Mouse (Mus musculus) layer of hippocampus, adult 2 months (tissue): ENCODE measurements around the gene Gm19684. TPM values are rescaled to one million over a fixed set of nuclear protein-coding genes. Genes with fewer than 3 reads are reported as not detected.
"Not testable (repeated sequence)": the region's sequence is repeated elsewhere in the genome, so short reads cannot be mapped to it uniquely, and the experiment has no call there.

Source experiments
- DNase-seq, 2 experiments: peaks; one replicate each; pipeline ENCODE4 v3.0.0; 2022; ENCODE audit warnings: low spot score in 2 of 2
- H3K27ac ChIP-seq: fragments of 200-600 bp; 2 replicates; pipeline ENCODE4 v1.8.1; 2022
- H3K4me3 ChIP-seq: fragments of 200-600 bp; 2 replicates; pipeline ENCODE4 v1.8.1; 2022; ENCODE audit warnings: mild to moderate bottlenecking
- CTCF ChIP-seq: fragments of 200-600 bp; conservative IDR thresholded peaks from 2 replicates; pipeline ENCODE4 v1.8.1; 2022; ENCODE audit warnings: antibody characterized with exemption, mild to moderate bottlenecking, moderate library complexity
- total RNA-seq, 2 experiments: library from RNA; stranded (reverse); gene quantifications; 2 replicates each; pipeline ENCODE4 v1.2.3; 2021

Gene Gm19684
- total RNA-seq, 2 experiments from 2014 or later, result 0.29 TPM; not detected in 1

- Histone ChIP-seq H3K27ac (no peak overlapping the region), H3K4me3 (no peak overlapping the region)
- DNase-seq, result no peak
- TF ChIP-seq CTCF, result no peak
Measured at GRCm38 (mm10) chr17:36154271-36155149, 33.0 kb downstream of the Gm19684 start.

- H3K4me3 ChIP-seq, DNase-seq, H3K27ac ChIP-seq: not testable (repeated sequence)
Measured at GRCm38 (mm10) chr17:36157782-36158181, 36.3 kb downstream of the Gm19684 start.

- not testable (repeated sequence) for H3K27ac ChIP-seq, H3K4me3 ChIP-seq, DNase-seq
Measured at GRCm38 (mm10) chr17:36158264-36158663, 36.8 kb downstream of the Gm19684 start.

GRCm38 (mm10) chr17:36161129-36162051 lies 39.9 kb downstream of the Gm19684 start:
- no peak overlapping the region for H3K27ac ChIP-seq
- no peak overlapping the region for H3K4me3 ChIP-seq
- DNase-seq, result no peak
- no peak for TF ChIP-seq CTCF

GRCm38 (mm10) chr17:36166901-36167300 lies 45.4 kb downstream of the Gm19684 start:
- H3K27ac ChIP-seq, H3K4me3 ChIP-seq, DNase-seq: not testable (repeated sequence)

- TF ChIP-seq CTCF, result no peak
- Histone ChIP-seq H3K27ac (no peak overlapping the region), H3K4me3 (no peak overlapping the region; the same call in 1 of the 2 replicates)
- no peak for DNase-seq
Measured at GRCm38 (mm10) chr17:36167306-36168038, 46.0 kb downstream of the Gm19684 start.

GRCm38 (mm10) chr17:36168039-36168652 lies 46.7 kb downstream of the Gm19684 start, which contains the start of gene Gm8909:
Gene Gm8909, minus strand, starts transcription at chr17:36168537.
- H3K4me3 ChIP-seq, result no peak within 1 kb of the TSS; the same call in 1 of the 2 replicates
- DNase-seq, result no peak
- H3K27ac ChIP-seq, result no peak within 1 kb of the TSS
- TF ChIP-seq CTCF, result no peak

GRCm38 (mm10) chr17:36169094-36169493 lies 47.6 kb downstream of the Gm19684 start:
- H3K4me3 ChIP-seq, H3K27ac ChIP-seq, DNase-seq: not testable (repeated sequence)

GRCm38 (mm10) chr17:36169753-36170152 lies 48.3 kb downstream of the Gm19684 start:
- no peak for TF ChIP-seq CTCF
- Histone ChIP-seq H3K4me3 (no peak overlapping the region), H3K27ac (no peak overlapping the region)
- no peak for DNase-seq

- no peak overlapping the region for H3K4me3 ChIP-seq
- H3K27ac ChIP-seq, result no peak overlapping the region
- TF ChIP-seq CTCF, result no peak
- no peak for DNase-seq
Measured at GRCm38 (mm10) chr17:36170287-36170814, 48.9 kb downstream of the Gm19684 start.

GRCm38 (mm10) chr17:36176132-36176531 lies 54.7 kb downstream of the Gm19684 start:
- H3K27ac ChIP-seq, H3K4me3 ChIP-seq, DNase-seq: not testable (repeated sequence)

- H3K27ac ChIP-seq, H3K4me3 ChIP-seq, DNase-seq: not testable (repeated sequence)
Measured at GRCm38 (mm10) chr17:36178938-36179337, 57.5 kb downstream of the Gm19684 start.

Other genes with a start within 250 kb of the Gm19684 start
- gene Dhx16, start 241.9 kb upstream of the Gm19684 start, total RNA-seq, result 10 to 100 TPM; 28.1 to 31.3 TPM
- 10 to 100 TPM; 53.4 to 62.4 TPM for gene 2310061I04Rik, start 224.2 kb upstream of the Gm19684 start, total RNA-seq
- gene Atat1, start 211.6 kb upstream of the Gm19684 start, total RNA-seq, result 10 to 100 TPM; 58.7 to 64.8 TPM
- 10 to 100 TPM; 36.3 to 43.0 TPM for gene Mrps18b, start 205.3 kb upstream of the Gm19684 start, total RNA-seq
- gene Ppp1r10, start 205.2 kb upstream of the Gm19684 start, total RNA-seq, result 10 to 100 TPM; 83.2 to 83.8 TPM
- gene Abcf1, start 151.9 kb upstream of the Gm19684 start, total RNA-seq, result 10 to 100 TPM; 69.9 to 77.3 TPM
- 100 to 1,000 TPM; 140 to 147 TPM for gene Gnl1, start 141.8 kb upstream of the Gm19684 start, total RNA-seq
- gene Prr3, start 141.4 kb upstream of the Gm19684 start, total RNA-seq, result 10 to 100 TPM; 45.8 to 50.7 TPM
- 1 to 10 TPM; 1.7 to 2.4 TPM for gene H2-T24, start 101.1 kb upstream of the Gm19684 start, total RNA-seq
- 1 to 10 TPM; 5.2 to 6.0 TPM for gene H2-T23, start 88.8 kb upstream of the Gm19684 start, total RNA-seq
- 10 to 100 TPM in 1 of 2 experiments, 1 to 10 TPM in 1; 9.1 to 10.3 TPM for gene H2-T22, start 78.9 kb upstream of the Gm19684 start, total RNA-seq
- gene Gm6034, start 78.7 kb upstream of the Gm19684 start, total RNA-seq, result not detected
- 1 to 10 TPM; 1.6 to 1.7 TPM for gene Gm11127, start 63.3 kb upstream of the Gm19684 start, total RNA-seq
- not detected for gene Gm7030, start 7.7 kb downstream of the Gm19684 start, total RNA-seq
- gene Gm8909, start 46.9 kb downstream of the Gm19684 start, total RNA-seq, result not detected
- gene H2-T3, start 68.6 kb downstream of the Gm19684 start, total RNA-seq, result not detected
- 10 to 100 TPM; 43.6 to 44.1 TPM for gene Rpp21, start 136.4 kb downstream of the Gm19684 start, total RNA-seq
- 10 to 100 TPM; 23.6 to 25.3 TPM for gene Trim39, start 150.6 kb downstream of the Gm19684 start, total RNA-seq
- gene H2-M10.2, start 164.8 kb downstream of the Gm19684 start, total RNA-seq, result not detected
- not detected for gene H2-M10.1, start 204.5 kb downstream of the Gm19684 start, total RNA-seq
- not detected for gene H2-M10.3, start 246.7 kb downstream of the Gm19684 start, total RNA-seq